Mouse (Mus musculus) embryonic facial prominence, embryonic 12.5 days (tissue): ENCODE measurements at regions not wholly inside any gene's neighbourhood (a gene's known extent, or its start where the extent isn't known, plus 50 kb on each side); places are given as distances from the start of the nearest gene placed in this dataset.

ENCODE experiments used
- ATAC-seq: fragments of 200-750 bp; cut with Nextera tagmentation; 2 replicates; pipeline ENCODE4 v1.8.0; 2017; ENCODE audit not compliant: insufficient number of reproducible peaks, insufficient read depth, low FRiP score, low TSS enrichment
- H3K27ac ChIP-seq: fragments of 300-500 bp; sonication (generic); 2 replicates; pipeline ENCODE4 v1.5.1; 2016; ENCODE audit warnings: mild to moderate bottlenecking
- H3K27me3 ChIP-seq: fragments of 300-500 bp; sonication (generic); 2 replicates; pipeline ENCODE4 v1.6.1; 2016; ENCODE audit warnings: mild to moderate bottlenecking, moderate library complexity
- H3K36me3 ChIP-seq: fragments of 300-500 bp; sonication (generic); 2 replicates; pipeline ENCODE4 v1.6.1; 2016; ENCODE audit warnings: mild to moderate bottlenecking
- H3K4me1 ChIP-seq: fragments of 300-500 bp; sonication (generic); 2 replicates; pipeline ENCODE4 v1.6.1; 2016
- H3K4me2 ChIP-seq: fragments of 300-500 bp; sonication (generic); replicated peaks from 2 replicates; pipeline ENCODE4 v1.6.1; 2016; ENCODE audit warnings: mild to moderate bottlenecking, moderate library complexity
- H3K4me3 ChIP-seq: fragments of 300-500 bp; sonication (generic); 2 replicates; pipeline ENCODE4 v1.5.1; 2016; ENCODE audit warnings: mild to moderate bottlenecking
- H3K9ac ChIP-seq: fragments of 300-500 bp; sonication (generic); 2 replicates; pipeline ENCODE4 v1.6.1; 2016; ENCODE audit warnings: mild to moderate bottlenecking, moderate library complexity
- H3K9me3 ChIP-seq: fragments of 300-500 bp; sonication (generic); 2 replicates; pipeline ENCODE4 v1.6.1; 2016; ENCODE audit warnings: mild to moderate bottlenecking, moderate library complexity
- WGBS: fragments of 180-500 bp; shearing (Covaris S2); methylation state at CpG from one replicate; pipeline ENCODE4 v1.1.7; 2016; 5-methylcytosine and 5-hydroxymethylcytosine counted together

DNA sequence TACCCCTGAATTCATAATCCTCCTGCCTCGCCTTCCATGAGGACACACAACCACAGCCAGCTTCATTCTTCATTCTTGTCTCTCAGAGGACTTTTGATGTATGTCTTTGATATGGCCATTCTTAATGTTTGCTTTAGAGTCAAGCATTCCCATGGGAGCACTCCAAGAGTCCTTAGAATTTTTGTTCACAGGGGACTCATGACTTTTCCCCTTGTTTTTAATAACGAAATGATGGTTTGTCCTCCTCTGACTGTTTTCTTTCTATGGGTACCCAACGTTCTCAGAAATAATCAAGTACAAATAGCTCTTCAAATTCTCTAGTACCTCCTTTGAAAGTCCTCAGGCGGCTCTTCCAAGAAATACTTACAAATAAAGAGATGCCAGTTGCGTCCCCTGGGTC lies 184.4 kb downstream of the Cbln4 start:
- 79% methylated on average over 5 of the region's 5 CpGs for WGBS

DNA sequence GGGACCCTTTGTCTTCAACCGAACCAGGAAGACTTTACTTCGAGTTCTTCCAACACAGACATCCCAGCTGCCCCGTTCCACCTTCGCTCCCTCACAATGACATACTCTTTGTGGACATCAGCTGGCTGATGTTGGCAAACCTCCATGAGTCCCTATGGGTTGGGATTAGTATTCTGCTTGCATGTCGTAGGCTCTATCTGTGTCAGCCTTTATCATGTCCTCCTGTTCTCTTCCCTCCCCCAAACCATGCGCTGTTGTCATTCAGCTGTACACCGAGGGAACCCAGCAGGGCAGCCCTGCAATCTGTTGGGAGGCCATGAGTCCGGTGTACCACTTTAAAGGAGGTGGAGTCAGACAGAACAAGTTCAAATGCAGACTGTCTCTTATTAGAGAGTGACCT lies 186.8 kb downstream of the Cbln4 start:
- no peak overlapping the region for H3K9ac ChIP-seq
- H3K4me1 ChIP-seq: no peaks in the 10 kb centered on the region
- no peak for ATAC-seq
- no peak overlapping the region for H3K4me3 ChIP-seq
- 84% methylated on average over 8 of the region's 8 CpGs for WGBS
- H3K36me3 ChIP-seq: no peaks in the 10 kb centered on the region
- no peaks in the 10 kb centered on the region for H3K9me3 ChIP-seq
- no peaks in the 10 kb centered on the region for H3K27me3 ChIP-seq
- no peak overlapping the region for H3K27ac ChIP-seq
- H3K4me2 ChIP-seq: no peak overlapping the region

More for the DNA sequence above, 184.4 kb downstream of the Cbln4 start:
- no peak for ATAC-seq
- H3K9me3 ChIP-seq: no peaks in the 10 kb centered on the region
- H3K27me3 ChIP-seq: no peaks in the 10 kb centered on the region
- H3K9ac ChIP-seq: no peak overlapping the region
- H3K4me1 ChIP-seq: no peaks in the 10 kb centered on the region
- no peak overlapping the region for H3K4me2 ChIP-seq
- H3K27ac ChIP-seq: no peak overlapping the region
- H3K4me3 ChIP-seq: no peak overlapping the region
- H3K36me3 ChIP-seq: no peaks in the 10 kb centered on the region

DNA sequence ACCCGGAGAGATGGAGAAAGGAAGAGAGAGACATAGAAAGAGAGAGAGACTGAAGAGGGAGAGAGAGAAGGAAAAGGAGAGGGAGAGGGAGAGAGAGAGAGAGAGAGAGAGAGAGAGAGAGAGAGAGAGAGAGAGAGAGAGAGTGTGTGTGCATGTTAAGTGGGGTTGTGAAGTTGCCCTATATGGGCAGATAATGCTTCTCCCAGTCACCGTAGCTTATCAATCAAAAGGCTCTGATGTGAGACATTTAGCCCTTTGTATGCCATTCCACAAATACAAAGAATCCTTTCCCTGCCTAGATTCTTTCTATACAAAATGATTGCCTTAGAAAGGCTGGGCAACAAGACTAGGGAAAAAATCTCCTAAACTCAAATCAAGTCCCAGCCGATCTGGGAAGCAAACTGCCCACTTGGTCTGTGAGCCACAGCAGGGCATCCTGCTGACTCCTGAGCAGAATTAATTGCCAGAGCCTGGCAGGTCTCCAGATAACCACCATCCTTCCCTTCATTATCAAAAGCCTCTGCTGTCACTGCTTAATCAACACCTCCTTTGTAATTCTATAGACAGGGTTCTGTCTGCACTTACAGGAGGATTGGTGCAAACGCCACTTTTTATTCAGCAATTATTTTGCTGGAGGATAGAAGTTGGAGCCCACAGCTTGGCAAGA lies 196.3 kb downstream of the Cbln4 start:
- no peak overlapping the region for H3K27ac ChIP-seq
- no peak overlapping the region for H3K4me2 ChIP-seq
- no peaks in the 10 kb centered on the region for H3K4me1 ChIP-seq
- no peak overlapping the region for H3K9ac ChIP-seq
- H3K4me3 ChIP-seq: no peak overlapping the region
- WGBS: 51% methylated on average over 4 of the region's 4 CpGs
- no peak for ATAC-seq
- H3K36me3 ChIP-seq: no peaks in the 10 kb centered on the region
- no peaks in the 10 kb centered on the region for H3K27me3 ChIP-seq
- H3K9me3 ChIP-seq: no peaks in the 10 kb centered on the region

DNA sequence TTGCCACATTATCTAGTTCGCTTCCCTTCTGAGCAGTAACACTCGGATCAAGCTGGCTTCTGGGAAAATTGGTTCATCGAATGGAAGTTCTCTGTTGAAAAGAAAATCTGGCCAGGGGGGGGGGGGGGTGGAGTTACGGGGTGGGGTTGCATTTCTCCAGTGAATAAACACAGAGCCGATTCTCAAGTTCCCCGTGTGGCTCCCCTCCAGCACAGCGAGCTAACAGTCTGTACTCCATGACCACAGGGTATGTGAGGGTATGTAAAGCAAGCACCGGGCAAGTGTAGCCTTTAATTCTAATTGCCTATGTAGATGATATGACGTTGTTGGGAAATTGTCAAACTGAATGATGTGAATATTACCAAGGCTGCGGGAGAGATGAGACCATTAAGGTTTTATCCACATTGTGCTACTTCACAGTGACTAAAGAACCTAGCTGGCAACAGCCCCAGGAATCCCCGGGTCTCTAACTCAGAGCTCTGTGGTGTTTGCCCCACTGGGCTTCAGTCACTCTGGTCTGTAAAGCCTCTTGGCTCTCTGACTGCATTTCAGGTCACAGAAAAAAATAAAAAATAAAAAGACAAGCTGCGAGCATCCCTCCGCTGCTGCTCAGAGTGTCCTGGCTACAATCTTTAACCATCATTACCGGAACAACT lies 203.1 kb downstream of the Cbln4 start:
- no peaks in the 10 kb centered on the region for H3K9me3 ChIP-seq
- H3K9ac ChIP-seq: no peak overlapping the region
- H3K27ac ChIP-seq: no peak overlapping the region
- 0 out of 2 replicates have a peak, but pooled peaks cover 5% of the 10 kb centered on the region for H3K4me1 ChIP-seq
- 53% methylated on average over 14 of the region's 14 CpGs for WGBS
- H3K27me3 ChIP-seq: no peaks in the 10 kb centered on the region
- ATAC-seq: no peak
- H3K4me2 ChIP-seq: 0 out of 2 replicates have a peak overlapping the region, but pooled peaks have one; percentile 5
- no peak overlapping the region for H3K4me3 ChIP-seq
- no peaks in the 10 kb centered on the region for H3K36me3 ChIP-seq

DNA sequence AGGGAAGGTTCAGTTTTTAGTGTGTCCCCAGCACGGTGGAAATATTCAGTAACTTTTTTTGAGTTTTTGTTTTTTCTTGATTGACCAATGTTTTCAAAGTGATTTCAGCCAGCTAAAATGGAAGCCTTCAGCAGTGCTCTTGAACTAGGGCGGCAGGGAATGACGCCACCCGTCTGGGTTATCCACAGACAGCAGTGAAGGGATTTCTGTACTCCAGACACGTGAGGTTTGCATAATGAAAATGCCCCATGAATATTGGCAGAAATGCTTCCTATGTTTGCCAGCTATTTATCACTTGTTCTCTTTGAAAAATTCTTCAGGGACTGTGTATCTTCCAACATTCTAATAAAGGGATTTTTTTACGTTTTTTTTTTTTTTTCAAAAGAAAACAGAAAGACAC lies 221.1 kb downstream of the Cbln4 start:
- no peaks in the 10 kb centered on the region for H3K27me3 ChIP-seq
- no peaks in the 10 kb centered on the region for H3K36me3 ChIP-seq
- no peaks in the 10 kb centered on the region for H3K4me1 ChIP-seq
- ATAC-seq: no peak
- no peak overlapping the region for H3K4me2 ChIP-seq
- no peaks in the 10 kb centered on the region for H3K9me3 ChIP-seq
- 87% methylated on average over 6 of the region's 6 CpGs for WGBS
- H3K9ac ChIP-seq: no peak overlapping the region
- H3K4me3 ChIP-seq: no peak overlapping the region
- no peak overlapping the region for H3K27ac ChIP-seq

DNA sequence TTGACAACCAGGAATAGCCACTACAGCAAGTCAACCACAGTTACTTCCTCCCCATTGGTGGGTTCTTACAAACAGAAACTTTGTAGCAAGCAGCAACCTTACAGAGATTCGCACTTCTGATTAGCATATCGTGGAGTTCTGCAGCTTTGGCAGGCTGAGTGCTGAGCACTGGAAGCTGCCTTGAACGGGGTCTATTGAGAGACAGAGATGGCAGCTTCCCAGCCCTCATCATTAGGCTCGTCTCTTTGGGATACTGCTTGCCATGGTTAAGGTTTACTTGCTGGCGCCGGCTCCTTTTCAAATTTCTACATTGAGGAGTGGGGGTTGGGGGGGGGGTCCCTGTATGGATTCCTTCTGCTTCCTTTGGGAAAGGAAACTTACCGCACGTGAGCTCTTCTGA lies 224.8 kb downstream of the Cbln4 start:
- no peaks in the 10 kb centered on the region for H3K9me3 ChIP-seq
- no peaks in the 10 kb centered on the region for H3K36me3 ChIP-seq
- no peaks in the 10 kb centered on the region for H3K27me3 ChIP-seq
- H3K27ac ChIP-seq: no peak overlapping the region
- 77% methylated on average over 8 of the region's 8 CpGs for WGBS
- H3K4me2 ChIP-seq: no peak overlapping the region
- 0 out of 2 replicates have a peak, but pooled peaks cover 2% of the 10 kb centered on the region for H3K4me1 ChIP-seq
- no peak for ATAC-seq
- no peak overlapping the region for H3K9ac ChIP-seq
- no peak overlapping the region for H3K4me3 ChIP-seq

DNA sequence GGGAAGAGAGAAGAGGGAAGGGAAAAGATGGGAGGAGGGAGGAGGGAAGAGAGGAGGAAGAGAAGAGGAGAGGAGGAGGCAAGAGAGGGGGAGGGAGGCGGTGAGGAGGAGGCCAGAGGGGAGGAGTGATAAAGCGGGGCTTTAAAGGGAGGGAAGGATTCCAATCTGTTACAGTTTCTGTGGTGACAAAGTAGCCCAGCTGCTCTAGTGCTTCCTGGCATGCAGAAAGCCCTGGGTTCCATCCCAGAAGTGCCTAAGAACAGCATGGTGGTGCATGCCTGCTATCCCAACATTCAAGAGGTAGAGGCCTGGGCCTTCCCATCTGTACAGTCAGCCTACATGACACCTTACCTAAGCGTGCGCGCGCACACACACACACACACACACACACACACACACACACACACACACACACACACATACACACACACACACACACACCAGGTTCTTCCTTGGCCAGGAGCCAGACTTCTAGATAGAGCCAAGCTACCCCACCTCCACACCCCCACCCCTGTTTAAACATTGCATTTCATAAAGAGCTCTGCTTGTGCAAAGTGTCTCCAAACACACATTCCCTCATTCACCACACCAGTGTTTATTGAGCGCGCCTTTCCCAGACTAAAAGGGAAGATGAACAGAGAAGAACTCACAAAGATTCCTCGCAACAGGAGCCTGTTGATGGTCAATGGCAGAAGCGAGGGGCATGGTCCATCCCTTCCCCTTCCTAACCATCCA lies 226.4 kb downstream of the Cbln4 start:
- Histone ChIP-seq H3K4me3 (no peak overlapping the region), H3K9ac (no peak overlapping the region), H3K4me1 (0 out of 2 replicates have a peak, but pooled peaks cover 2% of the 10 kb centered on the region), H3K4me2 (no peak overlapping the region), H3K9me3 (no peaks in the 10 kb centered on the region), H3K27me3 (no peaks in the 10 kb centered on the region), H3K27ac (no peak overlapping the region), H3K36me3 (no peaks in the 10 kb centered on the region)
- no peak for ATAC-seq
- 87% methylated on average over 7 of the region's 10 CpGs for WGBS

DNA sequence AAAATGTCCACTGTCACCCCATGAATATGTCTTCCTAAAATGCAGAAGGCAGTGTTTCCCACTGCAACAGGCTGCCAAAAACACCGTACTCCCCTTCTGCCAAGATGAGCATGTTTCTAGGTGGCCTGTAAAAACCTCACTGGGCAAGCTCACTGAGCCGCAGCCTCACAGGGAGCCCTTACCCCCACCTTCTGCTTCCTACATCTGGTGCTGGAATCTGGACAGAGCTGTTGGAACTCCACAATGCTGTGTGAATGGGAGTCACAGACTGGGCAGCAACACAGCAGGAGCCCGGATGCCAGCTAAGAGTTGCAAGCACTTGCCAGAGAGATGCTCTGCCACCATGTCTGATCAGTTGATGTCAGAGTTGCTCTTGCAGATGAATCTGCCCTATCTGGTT lies 230.6 kb downstream of the Cbln4 start:
- H3K9ac ChIP-seq: no peak overlapping the region
- H3K36me3 ChIP-seq: no peaks in the 10 kb centered on the region
- 0 out of 2 replicates have a peak, but pooled peaks cover 2% of the 10 kb centered on the region for H3K4me1 ChIP-seq
- ATAC-seq: no peak
- H3K4me2 ChIP-seq: no peak overlapping the region
- no peak overlapping the region for H3K27ac ChIP-seq
- WGBS: 76% methylated on average over 3 of the region's 3 CpGs
- H3K9me3 ChIP-seq: no peaks in the 10 kb centered on the region
- no peak overlapping the region for H3K4me3 ChIP-seq
- no peaks in the 10 kb centered on the region for H3K27me3 ChIP-seq

DNA sequence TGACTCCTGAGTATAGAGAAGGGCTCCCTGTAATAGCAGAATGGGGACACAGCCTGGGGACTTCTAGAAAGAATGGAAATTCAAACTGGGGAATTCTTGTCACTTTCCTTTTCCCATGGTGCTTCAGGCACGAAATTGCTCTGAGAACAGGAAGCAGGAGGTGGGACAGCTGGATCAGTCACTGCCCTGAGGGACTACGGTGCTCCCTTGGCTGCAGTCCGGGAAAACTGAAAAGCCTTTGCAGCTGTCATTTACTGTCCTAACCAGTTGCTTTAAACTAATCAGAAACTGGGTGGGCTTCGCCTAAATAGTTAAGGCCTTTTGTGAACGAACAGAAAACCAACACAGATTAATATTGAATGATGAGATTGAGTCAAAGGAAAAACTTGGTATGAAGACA lies 237.9 kb downstream of the Cbln4 start:
- 55% methylated on average over 5 of the region's 5 CpGs for whole genome bisulfite sequencing

DNA sequence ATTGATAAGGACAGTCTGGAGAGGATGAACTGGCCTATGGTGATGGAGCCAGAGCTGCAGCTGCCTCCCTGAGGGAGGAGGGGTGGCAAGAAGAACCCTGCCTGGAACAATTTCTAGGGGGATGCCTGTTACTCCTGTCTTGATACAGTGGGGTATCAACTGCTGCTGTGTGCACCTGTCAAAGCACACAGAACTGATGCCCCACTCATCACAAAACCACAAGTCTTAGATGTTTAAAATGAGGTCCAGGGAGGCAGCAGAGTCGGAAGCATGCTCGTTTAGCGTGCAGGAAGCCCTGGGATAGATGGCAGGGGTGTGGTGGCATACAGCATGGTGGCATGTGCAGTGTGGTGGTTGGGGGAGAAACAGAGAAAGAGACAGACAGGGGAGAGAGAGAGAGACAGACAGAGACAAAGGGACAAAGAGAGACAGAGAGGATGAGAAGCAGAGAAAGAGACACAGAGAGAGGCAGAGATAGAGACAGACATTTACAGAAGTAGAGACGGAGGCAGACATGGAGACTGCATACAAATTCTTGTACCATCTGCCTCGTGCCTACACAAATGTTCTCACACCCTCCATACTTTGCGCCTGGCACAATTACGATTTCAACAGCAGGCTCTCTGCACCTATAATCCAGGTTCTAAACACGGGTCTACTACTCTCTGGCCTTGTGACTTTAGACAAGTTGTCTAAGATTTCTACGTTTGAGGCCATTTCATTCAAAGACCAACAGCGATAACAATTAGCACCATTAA lies 242.6 kb downstream of the Cbln4 start:
- ATAC-seq: no peak
- 78% methylated on average over 10 of the region's 10 CpGs for whole genome bisulfite sequencing
- no peaks in the 10 kb centered on the region for H3K4me1 ChIP-seq
- H3K36me3 ChIP-seq: no peaks in the 10 kb centered on the region
- 0 out of 2 replicates have a peak, but pooled peaks cover 4% of the 10 kb centered on the region for H3K27me3 ChIP-seq
- H3K4me2 ChIP-seq: no peak overlapping the region
- H3K4me3 ChIP-seq: no peak overlapping the region
- no peak overlapping the region for H3K27ac ChIP-seq
- H3K9ac ChIP-seq: no peak overlapping the region
- no peaks in the 10 kb centered on the region for H3K9me3 ChIP-seq

More for the DNA sequence above, 237.9 kb downstream of the Cbln4 start:
- Histone ChIP-seq H3K4me1 (no peaks in the 10 kb centered on the region), H3K9me3 (no peaks in the 10 kb centered on the region), H3K27me3 (no peaks in the 10 kb centered on the region), H3K9ac (no peak overlapping the region), H3K36me3 (no peaks in the 10 kb centered on the region), H3K27ac (no peak overlapping the region), H3K4me2 (no peak overlapping the region), H3K4me3 (no peak overlapping the region)
- ATAC-seq: no peak

DNA sequence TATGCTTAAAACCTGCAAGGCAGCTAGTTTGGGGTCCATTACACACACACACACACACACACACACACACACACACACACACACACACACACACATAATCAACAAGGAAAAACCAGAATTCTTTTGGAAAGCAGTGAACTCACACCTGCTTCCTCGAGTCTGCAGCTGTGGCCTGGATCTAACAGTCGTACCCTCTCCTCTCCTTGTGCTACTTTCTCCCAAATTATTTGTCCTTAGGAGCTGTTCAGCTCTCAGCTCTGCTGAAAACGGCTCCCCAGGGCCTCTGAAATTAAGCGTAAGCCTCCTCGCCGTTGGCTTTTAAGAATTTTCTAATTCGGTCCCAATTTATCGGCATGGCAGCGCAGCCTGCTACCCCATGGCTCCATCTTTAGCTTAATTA lies 243.9 kb downstream of the Cbln4 start:
- Histone ChIP-seq H3K27ac (no peak overlapping the region), H3K9ac (no peak overlapping the region), H3K9me3 (no peaks in the 10 kb centered on the region), H3K4me3 (no peak overlapping the region), H3K4me2 (no peak overlapping the region), H3K4me1 (no peaks in the 10 kb centered on the region), H3K36me3 (no peaks in the 10 kb centered on the region), H3K27me3 (0 out of 2 replicates have a peak, but pooled peaks cover 4% of the 10 kb centered on the region)
- no peak for ATAC-seq
- WGBS: 58% methylated on average over 9 of the region's 9 CpGs
